Mouse (Mus musculus) kidney, embryonic 16.5 days (tissue): ENCODE results near the gene Hnf4a. TPM values are rescaled to one million over a fixed set of nuclear protein-coding genes. Genes with fewer than 3 reads are reported as not detected.

ENCODE experiments used
- ATAC-seq: fragments of 200-750 bp; cut with Nextera tagmentation; 2 replicates; pipeline ENCODE4 v1.8.0; 2017; ENCODE audit warnings: moderate TSS enrichment; ENCODE audit not compliant: low FRiP score, low TSS enrichment
- H3K27ac ChIP-seq: fragments of 300-500 bp; sonication (generic); 2 replicates; pipeline ENCODE4 v1.5.1; 2014; ENCODE audit warnings: low read length
- H3K27me3 ChIP-seq: fragments of 300-500 bp; sonication (generic); 2 replicates; pipeline ENCODE4 v1.6.1; 2014; ENCODE audit warnings: low read length, control low read depth, mixed read lengths; ENCODE audit not compliant: insufficient read depth
- H3K36me3 ChIP-seq: fragments of 300-500 bp; sonication (generic); 2 replicates; pipeline ENCODE4 v1.6.1; 2014; ENCODE audit warnings: low read length, control low read depth, mixed read lengths; ENCODE audit not compliant: insufficient read depth
- H3K4me1 ChIP-seq: fragments of 300-500 bp; sonication (generic); 2 replicates; pipeline ENCODE4 v1.6.1; 2014; ENCODE audit warnings: low read length, control low read depth, mixed read lengths; ENCODE audit not compliant: insufficient read depth
- H3K4me2 ChIP-seq: fragments of 300-500 bp; sonication (generic); replicated peaks from 2 replicates; pipeline ENCODE4 v1.6.1; 2014; ENCODE audit warnings: low read depth, low read length
- H3K4me3 ChIP-seq: fragments of 300-500 bp; sonication (generic); 2 replicates; pipeline ENCODE4 v1.5.1; 2014; ENCODE audit warnings: mild to moderate bottlenecking, low read length
- H3K9ac ChIP-seq: fragments of 300-500 bp; sonication (generic); replicated peaks from 2 replicates; pipeline ENCODE4 v1.6.1; 2014; ENCODE audit warnings: low read length
- H3K9me3 ChIP-seq: fragments of 300-500 bp; sonication (generic); 2 replicates; pipeline ENCODE4 v1.6.1; 2016; ENCODE audit warnings: low read length, control low read depth
- WGBS: fragments of 180-500 bp; shearing (Covaris S2); extraction: QIAGEN DNeasy Blood & Tissue Kit; methylation state at CpG from one replicate; pipeline ENCODE4 v1.1.7; 2014; 5-methylcytosine and 5-hydroxymethylcytosine counted together
- polyA plus RNA-seq: library from polyadenylated mRNA; unstranded; fragments of >200 nt; fragmentation: Nextera tagmentation; extraction: Ambion mirVana; gene quantifications from 2 replicates; pipeline ENCODE4 v1.2.1, GENCODE M21; 2015

The Hnf4a gene
- polyA plus RNA-seq, 1 experiment from 2014 or later: 25.8 TPM

DNA sequence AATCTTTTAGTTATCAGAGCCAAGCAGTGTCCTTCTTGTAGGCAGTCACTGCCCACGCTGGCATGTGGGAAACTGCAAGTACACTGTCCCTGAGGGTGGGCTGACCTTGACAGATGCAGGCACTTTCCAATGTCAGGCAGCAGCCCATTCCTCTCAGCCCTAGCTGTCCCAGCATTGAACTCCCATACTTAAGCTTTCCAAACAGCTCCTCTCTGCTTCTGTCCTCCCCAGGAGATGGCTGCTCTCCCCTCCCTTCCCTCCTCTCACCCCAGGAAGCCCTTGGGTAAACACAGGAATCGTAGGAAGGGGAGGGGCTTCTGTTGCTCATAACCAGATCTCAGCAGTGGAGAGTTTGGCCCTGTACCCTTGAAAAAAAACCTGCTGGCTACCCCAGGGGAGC is 88.5 kb downstream of the Hnf4a start:
- Histone ChIP-seq H3K4me2 (no peak overlapping the region), H3K9ac (no peak overlapping the region), H3K27ac (peak overlapping the region; percentile 71), H3K27me3 (no peaks in the 10 kb centered on the region), H3K36me3 (no peaks in the 10 kb centered on the region), H3K4me3 (no peak overlapping the region), H3K4me1 (peaks cover 16% of the 10 kb centered on the region), H3K9me3 (no peaks in the 10 kb centered on the region)
- WGBS: 14% methylated on average over 2 of the region's 2 CpGs
- ATAC-seq: 0 out of 2 replicates have a peak, but pooled peaks have one; percentile 47

DNA sequence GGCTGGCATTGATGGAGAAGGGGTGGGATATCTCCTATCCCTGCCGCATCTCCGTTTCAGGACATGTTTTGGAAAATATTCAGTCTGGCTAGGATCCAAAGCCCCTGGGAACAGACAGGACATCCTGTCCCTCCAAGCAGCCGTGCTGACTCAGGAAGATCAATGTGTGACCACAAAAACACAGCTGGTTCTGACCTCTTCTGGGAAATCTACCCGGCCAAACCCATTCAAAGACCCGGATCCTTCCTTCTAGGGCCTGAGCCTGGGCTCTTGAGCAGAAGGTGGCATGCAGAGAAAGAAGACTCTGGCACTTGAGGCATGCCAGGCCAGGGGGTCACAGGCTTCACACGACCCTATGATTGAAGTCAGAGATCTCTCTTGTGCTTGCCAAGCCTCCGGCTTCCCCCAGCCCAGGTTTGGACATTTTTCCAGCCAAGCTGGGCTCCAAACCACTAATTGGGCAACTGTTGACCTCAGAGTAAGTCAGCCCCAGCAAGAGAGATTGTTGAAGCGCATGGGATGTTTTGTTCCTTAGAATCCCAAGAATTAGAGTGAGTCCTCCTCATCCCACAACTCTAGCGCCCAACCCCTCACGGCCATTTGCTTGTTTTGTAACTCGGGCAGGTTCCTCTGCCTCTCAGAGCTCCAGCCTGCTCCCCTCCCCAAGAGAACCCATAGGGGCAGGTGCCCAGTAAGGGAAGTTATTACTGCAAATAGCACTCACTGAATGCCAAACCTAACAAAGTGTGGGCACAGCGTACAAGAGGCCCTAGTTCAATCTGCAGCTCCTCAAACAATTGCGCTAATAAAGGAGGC is 89.7 kb downstream of the Hnf4a start:
- peak; percentile 53 for ATAC-seq
- WGBS: 55% methylated on average over 13 of the region's 13 CpGs
- Histone ChIP-seq H3K9ac (no peak overlapping the region), H3K27ac (peak overlapping the region; percentile 71), H3K4me1 (peaks cover 16% of the 10 kb centered on the region), H3K4me3 (no peak overlapping the region), H3K4me2 (no peak overlapping the region), H3K9me3 (no peaks in the 10 kb centered on the region), H3K27me3 (no peaks in the 10 kb centered on the region), H3K36me3 (no peaks in the 10 kb centered on the region)

DNA sequence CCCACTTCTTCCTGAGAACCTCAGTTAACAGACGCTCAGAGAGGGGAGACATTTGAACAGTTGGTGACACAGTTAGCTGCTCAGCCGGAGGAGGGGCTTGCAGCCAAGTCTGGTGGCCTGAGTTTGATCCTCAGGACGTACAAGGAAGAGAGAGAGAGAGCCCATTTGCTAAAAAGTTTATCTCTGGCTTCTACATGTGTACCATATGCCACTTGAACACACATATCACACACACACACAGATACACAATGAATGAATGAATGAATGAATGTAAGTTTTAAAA is 90.2 kb downstream of the Hnf4a start:
- no peak for ATAC-seq
- H3K4me2 ChIP-seq: no peak overlapping the region
- 59% methylated on average over 3 of the region's 3 CpGs for WGBS
- H3K9ac ChIP-seq: no peak overlapping the region
- H3K4me1 ChIP-seq: peaks cover 19% of the 10 kb centered on the region
- H3K27ac ChIP-seq: peak overlapping the region; percentile 21; the same call in 1 of the 2 replicates
- no peaks in the 10 kb centered on the region for H3K9me3 ChIP-seq
- H3K27me3 ChIP-seq: no peaks in the 10 kb centered on the region
- no peak overlapping the region for H3K4me3 ChIP-seq
- H3K36me3 ChIP-seq: no peaks in the 10 kb centered on the region

DNA sequence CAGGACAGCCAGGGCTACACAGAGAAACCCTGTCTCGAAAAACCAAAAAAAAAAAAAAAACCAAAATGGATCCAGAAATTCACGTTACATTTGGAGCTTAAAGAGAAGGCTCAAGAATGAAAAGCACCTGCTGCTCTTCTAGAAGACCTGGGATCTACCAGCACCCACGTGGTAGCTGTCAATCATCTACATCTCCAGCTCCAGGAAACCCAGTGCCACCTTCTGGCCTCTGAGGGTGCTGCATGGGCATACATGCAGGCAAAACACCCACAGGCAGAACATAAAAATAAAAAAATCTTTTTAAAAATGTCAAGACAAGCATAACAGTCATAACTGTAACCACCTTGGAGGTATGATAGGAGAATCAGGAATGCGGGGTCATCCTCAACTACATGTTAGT is 91.1 kb downstream of the Hnf4a start:
- no peak for ATAC-seq
- Histone ChIP-seq H3K27me3 (no peaks in the 10 kb centered on the region), H3K9ac (no peak overlapping the region), H3K9me3 (no peaks in the 10 kb centered on the region), H3K36me3 (no peaks in the 10 kb centered on the region), H3K27ac (no peak overlapping the region), H3K4me1 (peaks cover 20% of the 10 kb centered on the region), H3K4me2 (no peak overlapping the region), H3K4me3 (no peak overlapping the region)
- WGBS: 58% methylated on average over 4 of the region's 4 CpGs

DNA sequence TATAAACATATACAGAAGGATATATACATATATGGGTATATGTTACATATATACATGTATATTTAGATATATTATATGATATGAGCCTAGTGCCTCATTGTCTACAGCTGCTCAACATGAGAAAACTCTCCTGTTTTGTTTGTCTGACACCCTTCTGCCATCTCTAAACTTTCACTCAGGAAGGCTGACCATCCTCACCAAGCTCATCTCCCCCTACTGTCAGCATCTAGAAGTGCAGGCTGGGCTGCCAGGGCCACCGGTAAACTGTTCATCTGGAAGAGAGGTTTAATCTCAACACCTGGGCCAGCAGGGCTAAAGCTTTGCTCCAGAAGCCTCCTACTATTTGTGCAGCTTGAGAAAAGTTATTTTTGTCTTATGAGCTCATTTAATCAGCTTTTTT is 92.6 kb downstream of the Hnf4a start:
- no peaks in the 10 kb centered on the region for H3K27me3 ChIP-seq
- H3K9me3 ChIP-seq: no peaks in the 10 kb centered on the region
- no peak for ATAC-seq
- H3K27ac ChIP-seq: no peak overlapping the region
- peaks cover 25% of the 10 kb centered on the region for H3K4me1 ChIP-seq
- H3K9ac ChIP-seq: no peak overlapping the region
- no peak overlapping the region for H3K4me3 ChIP-seq
- no peaks in the 10 kb centered on the region for H3K36me3 ChIP-seq
- WGBS: 6% methylated on average over 1 of the region's 1 CpGs
- H3K4me2 ChIP-seq: no peak overlapping the region

DNA sequence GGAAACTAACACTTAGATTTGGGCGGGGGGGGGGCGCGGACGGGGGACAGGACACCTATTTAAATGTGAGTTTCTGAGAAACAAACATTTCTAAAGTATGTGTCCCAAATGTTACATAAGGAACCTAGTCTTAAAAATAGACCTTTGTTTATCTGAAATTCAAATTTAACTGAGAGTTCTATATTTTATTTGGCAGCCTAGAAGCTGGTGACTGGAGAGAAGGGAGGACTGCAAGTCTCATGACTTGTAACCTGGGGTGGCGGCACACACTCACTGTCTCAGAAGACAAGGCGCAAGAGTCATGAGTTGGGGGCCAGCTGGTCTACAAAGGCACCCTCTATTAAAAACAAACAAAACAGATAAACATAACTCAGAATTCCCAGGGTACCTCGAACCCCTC is 94.5 kb downstream of the Hnf4a start:
- ATAC-seq: no peak
- Histone ChIP-seq H3K4me1 (peaks cover 14% of the 10 kb centered on the region; the same call in 1 of the 2 replicates), H3K4me3 (no peak overlapping the region), H3K9ac (no peak overlapping the region), H3K4me2 (no peak overlapping the region), H3K27me3 (no peaks in the 10 kb centered on the region), H3K36me3 (no peaks in the 10 kb centered on the region), H3K9me3 (no peaks in the 10 kb centered on the region), H3K27ac (no peak overlapping the region)
- WGBS: 83% methylated on average over 7 of the region's 7 CpGs

DNA sequence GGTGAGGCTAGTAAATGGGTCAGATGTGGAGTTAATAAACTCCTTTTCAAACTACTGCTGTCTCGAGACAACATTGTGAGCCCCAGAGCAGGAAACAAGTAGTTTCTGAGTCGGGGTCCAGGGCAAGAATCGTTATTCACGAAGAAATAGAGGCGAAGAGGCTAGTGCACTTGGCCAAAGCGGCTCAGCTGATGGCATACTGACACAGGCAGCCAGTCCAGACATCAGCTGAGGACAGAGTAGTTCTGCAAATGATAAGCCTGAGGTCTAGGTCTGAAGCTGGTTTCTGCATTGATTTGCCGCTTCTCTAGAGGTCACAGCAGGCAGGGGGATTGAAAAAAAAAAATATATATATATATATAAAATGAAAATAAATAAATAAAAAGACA is 95.1 kb downstream of the Hnf4a start:
- Histone ChIP-seq H3K9ac (peak overlapping the region; percentile 93), H3K4me1 (peaks cover 9% of the 10 kb centered on the region; the same call in 1 of the 2 replicates), H3K27ac (no peak overlapping the region), H3K4me3 (peak overlapping the region; percentile 73), H3K9me3 (no peaks in the 10 kb centered on the region), H3K4me2 (peak overlapping the region; percentile 94), H3K27me3 (no peaks in the 10 kb centered on the region), H3K36me3 (no peaks in the 10 kb centered on the region)
- no peak for ATAC-seq
- WGBS: 66% methylated on average over 7 of the region's 7 CpGs

DNA sequence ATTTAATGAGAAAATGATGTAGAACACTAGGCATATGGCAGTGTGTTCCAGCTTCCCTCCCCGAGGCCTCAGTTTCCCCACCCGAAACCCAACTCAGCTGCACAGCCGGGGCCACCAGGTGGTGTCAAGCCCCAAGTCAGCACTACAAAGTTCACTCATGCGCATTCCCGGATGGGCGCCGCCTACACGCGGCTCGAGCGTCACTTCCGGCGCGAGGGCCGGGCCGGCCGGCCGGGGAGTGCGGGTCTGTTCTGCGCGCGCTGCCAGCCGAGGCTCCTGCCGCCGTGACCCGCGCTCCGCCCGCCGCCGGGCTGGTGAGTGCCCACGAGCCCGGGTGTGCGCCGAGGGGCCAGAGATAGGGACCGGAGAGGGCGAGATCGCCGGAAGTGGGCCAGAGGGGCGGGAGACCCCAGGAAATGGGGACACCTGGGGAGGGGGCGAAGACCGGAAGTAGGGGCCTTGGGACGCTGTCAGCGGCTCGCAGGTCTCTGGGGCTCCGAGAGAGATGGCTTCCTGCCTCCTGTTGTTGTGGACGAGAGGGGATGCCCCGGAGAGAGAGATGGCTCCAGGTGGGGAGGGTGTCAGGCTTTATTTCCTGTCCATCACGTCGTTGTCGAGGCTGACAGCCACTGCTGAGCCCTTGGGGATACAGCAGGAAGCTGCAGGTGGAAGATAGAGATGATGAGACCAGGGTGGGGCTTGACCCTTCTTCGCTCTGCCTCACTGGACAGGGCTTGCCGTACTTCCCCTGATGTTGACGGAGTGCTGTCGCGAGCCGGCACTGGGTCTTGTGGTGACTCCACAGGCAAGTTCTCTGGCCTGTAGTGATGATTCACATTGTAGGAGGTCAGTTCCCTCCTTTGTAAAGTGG is 95.7 kb downstream of the Hnf4a start, which contains the start of gene Ttpal:
Gene Ttpal, plus strand, starts transcription at position 214 of the 871 bp plus-strand sequence.
- peaks cover 9% of the 10 kb centered on the region; the same call in 1 of the 2 replicates for H3K4me1 ChIP-seq
- no peaks in the 10 kb centered on the region for H3K9me3 ChIP-seq
- H3K36me3 ChIP-seq: no peaks in the 10 kb centered on the region
- peak within 1 kb of the TSS; percentile 87 for H3K27ac ChIP-seq
- peak within 1 kb of the TSS; percentile 93 for H3K9ac ChIP-seq
- peak within 1 kb of the TSS; percentile 94 for H3K4me2 ChIP-seq
- peak; percentile 93 for ATAC-seq
- under 1% methylated on average over 54 of the region's 57 CpGs for WGBS
- H3K4me3 ChIP-seq: peak within 1 kb of the TSS; percentile 73
- H3K27me3 ChIP-seq: no peaks in the 10 kb centered on the region

DNA sequence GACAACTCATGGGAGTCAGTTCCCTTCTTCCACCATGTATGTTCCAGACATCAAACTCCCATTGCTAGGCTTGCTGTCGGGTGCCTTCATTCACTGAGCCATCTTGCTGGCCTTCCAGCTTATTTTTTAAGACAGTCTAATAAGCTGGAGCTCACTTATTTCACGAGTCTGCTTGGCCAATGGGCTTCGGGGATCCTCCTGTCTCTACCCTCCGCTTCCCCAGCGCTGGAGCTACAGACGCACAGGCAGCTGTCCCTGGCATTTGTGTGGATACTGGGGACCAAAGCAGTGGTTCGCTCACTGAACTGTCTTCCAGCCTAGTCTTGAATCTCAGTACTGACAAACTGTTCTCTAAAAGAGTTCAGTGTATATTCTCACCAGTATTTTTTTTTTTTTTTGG is 99.6 kb downstream of the Hnf4a start:
- H3K4me1 ChIP-seq: peaks cover 9% of the 10 kb centered on the region; the same call in 1 of the 2 replicates
- H3K27me3 ChIP-seq: no peaks in the 10 kb centered on the region
- H3K9me3 ChIP-seq: no peaks in the 10 kb centered on the region
- no peak for ATAC-seq
- WGBS: 88% methylated on average over 7 of the region's 7 CpGs
- peaks cover 5% of the 10 kb centered on the region; the same call in 1 of the 2 replicates for H3K36me3 ChIP-seq
- H3K4me2 ChIP-seq: no peak overlapping the region
- H3K4me3 ChIP-seq: no peak overlapping the region
- no peak overlapping the region for H3K27ac ChIP-seq
- H3K9ac ChIP-seq: no peak overlapping the region
